Mouse (Mus musculus) CH12.LX (cell line): ENCODE measurements around the gene Fam189a2. TPM values are rescaled to one million over a fixed set of nuclear protein-coding genes. Genes with fewer than 3 reads are reported as not detected.

Experiments used
- DNase-seq: peaks from one replicate; pipeline ENCODE4 v3.0.0-alpha.2; 2013; ENCODE audit errors: extremely low read depth
- H3K27ac ChIP-seq: 2 replicates; pipeline ENCODE4 v1.5.1; 2012; ENCODE audit warnings: low read depth, mild to moderate bottlenecking, control low read depth, moderate library complexity; ENCODE audit not compliant: insufficient read depth
- H3K27me3 ChIP-seq: replicated peaks from 2 replicates; pipeline ENCODE3; 2012; ENCODE audit warnings: inconsistent platforms
- H3K36me3 ChIP-seq, 2 experiments: replicated peaks in 1 of 2; 2 replicates each; pipeline versions ENCODE3 to v1.6.1; 2012; ENCODE audit warnings: inconsistent platforms in 1 of 2, low read length in 1 of 2, mild to moderate bottlenecking in 1 of 2, mixed read lengths in 1 of 2, moderate library complexity in 1 of 2; ENCODE audit not compliant: control insufficient read depth in 1 of 2, insufficient read depth in 1 of 2
- H3K4me1 ChIP-seq, 2 experiments: 2 replicates each; pipeline ENCODE4 v1.6.1; 2012; ENCODE audit warnings: inconsistent platforms in 1 of 2, moderate library complexity in 1 of 2; ENCODE audit not compliant: insufficient read depth in 2 of 2, control insufficient read depth in 1 of 2
- H3K4me2 ChIP-seq: 2 replicates; pipeline ENCODE4 v1.6.1; 2012; ENCODE audit warnings: low read depth, mild to moderate bottlenecking, control low read depth; ENCODE audit not compliant: poor library complexity, insufficient read depth, severe bottlenecking
- H3K4me3 ChIP-seq, 3 experiments: fragments of 150-350 bp in 1 of 3; sonication (generic) in 1 of 3; replicated peaks in 1 of 3; 2 replicates each; pipeline versions ENCODE3 to v1.5.1; 2011 to 2012; ENCODE audit warnings: low read depth in 2 of 3, low read length in 2 of 3, mild to moderate bottlenecking in 2 of 3, moderate library complexity in 2 of 3, control low read depth in 1 of 3, improper control_type of control experiment in 1 of 3, inconsistent platforms in 1 of 3, mixed read lengths in 1 of 3; ENCODE audit not compliant: poor library complexity in 1 of 3
- H3K79me2 ChIP-seq: replicated peaks from 2 replicates; pipeline ENCODE4 v1.6.1; 2012; ENCODE audit warnings: mild to moderate bottlenecking, moderate library complexity; ENCODE audit not compliant: control insufficient read depth, poor library complexity, insufficient read depth, severe bottlenecking; ENCODE audit errors: extremely low read depth
- H3K9ac ChIP-seq: 2 replicates; pipeline ENCODE4 v1.6.1; 2012; ENCODE audit warnings: low read depth, mild to moderate bottlenecking, control low read depth, moderate library complexity; ENCODE audit not compliant: insufficient read depth
- H3K9me3 ChIP-seq: replicated peaks from 2 replicates; pipeline ENCODE3; 2012; ENCODE audit warnings: low read length, inconsistent platforms, mixed read lengths
- CHD2 ChIP-seq: IDR thresholded peaks from 2 replicates; pipeline ENCODE4 v1.6.1; 2011; ENCODE audit warnings: low read length, improper control_type of control experiment
- E2F4 ChIP-seq: IDR thresholded peaks from 2 replicates; pipeline ENCODE4 v1.6.1; 2011; ENCODE audit warnings: low read depth, low read length, improper control_type of control experiment; ENCODE audit not compliant: insufficient replicate concordance
- EP300 ChIP-seq: IDR thresholded peaks from 2 replicates; pipeline ENCODE4 v1.6.1; 2011; ENCODE audit warnings: low read length, improper control_type of control experiment
- ETS1 ChIP-seq: conservative IDR thresholded peaks from 2 replicates; pipeline ENCODE4 v1.6.1; 2012; ENCODE audit warnings: low read depth, mild to moderate bottlenecking, inconsistent platforms, low read length, improper control_type of control experiment, moderate library complexity
- MAX ChIP-seq: IDR thresholded peaks from 2 replicates; pipeline ENCODE4 v1.6.1; 2011; ENCODE audit warnings: low read length, improper control_type of control experiment
- MAZ ChIP-seq: IDR thresholded peaks from 2 replicates; pipeline ENCODE4 v1.6.1; 2012; ENCODE audit warnings: low read depth, mild to moderate bottlenecking, inconsistent platforms, low read length, improper control_type of control experiment, moderate library complexity
- MYC ChIP-seq: IDR thresholded peaks from 2 replicates; pipeline ENCODE4 v1.6.1; 2011; ENCODE audit warnings: low read depth, mild to moderate bottlenecking, improper control_type of control experiment, low read length
- NELFE ChIP-seq: IDR thresholded peaks from 2 replicates; pipeline ENCODE4 v1.6.1; 2011; ENCODE audit warnings: low read depth, low read length, improper control_type of control experiment
- NRF1 ChIP-seq: IDR thresholded peaks from 2 replicates; pipeline ENCODE4 v1.6.1; 2014; ENCODE audit warnings: low read depth, mild to moderate bottlenecking, inconsistent platforms, low read length, improper control_type of control experiment, moderate library complexity
- PAX5 ChIP-seq: IDR thresholded peaks from 2 replicates; pipeline ENCODE4 v1.6.1; 2012; ENCODE audit warnings: low read length, inconsistent platforms, mixed read lengths
- POLR2AphosphoS2 ChIP-seq: IDR thresholded peaks from 2 replicates; pipeline ENCODE4 v1.6.1; 2011; ENCODE audit warnings: low read depth, low read length, improper control_type of control experiment
- RAD21 ChIP-seq: IDR thresholded peaks from 2 replicates; pipeline ENCODE4 v1.6.1; 2011; ENCODE audit warnings: low read depth, mild to moderate bottlenecking, low read length, improper control_type of control experiment, moderate library complexity
- RCOR1 ChIP-seq: conservative IDR thresholded peaks from 2 replicates; pipeline ENCODE4 v1.6.1; 2012; ENCODE audit warnings: low read depth, mild to moderate bottlenecking, inconsistent platforms, low read length, improper control_type of control experiment
- SIN3A ChIP-seq: IDR thresholded peaks from 2 replicates; pipeline ENCODE4 v1.6.1; 2012; ENCODE audit warnings: low read length, improper control_type of control experiment, inconsistent platforms
- SMC3 ChIP-seq: IDR thresholded peaks from 2 replicates; pipeline ENCODE4 v1.6.1; 2011; ENCODE audit warnings: low read depth, low read length, improper control_type of control experiment
- ZMIZ1 ChIP-seq: IDR thresholded peaks from 2 replicates; pipeline ENCODE4 v1.6.1; 2012; ENCODE audit warnings: low read depth, mild to moderate bottlenecking, inconsistent platforms, low read length, improper control_type of control experiment
- dilution Hi-C: fragments of 300-500 bp; cut with MboI; formaldehyde crosslinking; loops from 2 replicates; pipeline ENCODE4 v1.14.3; 2020; ENCODE audit warnings: low sequenced_read_pairs; ENCODE audit not compliant: extremely low pct_unique_long_range_greater_than_20kb, extremely low pct_ligation_motif_present
- in situ Hi-C: fragments of 300-500 bp; cut with MboI; formaldehyde crosslinking; loops from 3 replicates; pipeline ENCODE4 v1.14.3; 2019; ENCODE audit warnings: low sequenced_read_pairs, low pct_ligation_motif_present, low pct_unique_long_range_greater_than_20kb, mixed read lengths
- polyA plus RNA-seq: library from polyadenylated mRNA; unstranded; fragments of >175 nt; gene quantifications from 2 replicates; pipeline ENCODE4 v1.2.1, GENCODE M21; 2012; ENCODE audit warnings: low read depth; ENCODE audit not compliant: insufficient read length
- total RNA-seq, 2 experiments: library from RNA; depleted of rRNA; stranded (reverse); fragments of 300-350 nt in 1 of 2; fragments of >200 nt in 1 of 2; gene quantifications; 2 replicates each; pipeline ENCODE4 v1.2.3; 2012 to 2014

Fam189a2 gene
- total and polyA plus RNA-seq, 3 experiments: not detected

DNA sequence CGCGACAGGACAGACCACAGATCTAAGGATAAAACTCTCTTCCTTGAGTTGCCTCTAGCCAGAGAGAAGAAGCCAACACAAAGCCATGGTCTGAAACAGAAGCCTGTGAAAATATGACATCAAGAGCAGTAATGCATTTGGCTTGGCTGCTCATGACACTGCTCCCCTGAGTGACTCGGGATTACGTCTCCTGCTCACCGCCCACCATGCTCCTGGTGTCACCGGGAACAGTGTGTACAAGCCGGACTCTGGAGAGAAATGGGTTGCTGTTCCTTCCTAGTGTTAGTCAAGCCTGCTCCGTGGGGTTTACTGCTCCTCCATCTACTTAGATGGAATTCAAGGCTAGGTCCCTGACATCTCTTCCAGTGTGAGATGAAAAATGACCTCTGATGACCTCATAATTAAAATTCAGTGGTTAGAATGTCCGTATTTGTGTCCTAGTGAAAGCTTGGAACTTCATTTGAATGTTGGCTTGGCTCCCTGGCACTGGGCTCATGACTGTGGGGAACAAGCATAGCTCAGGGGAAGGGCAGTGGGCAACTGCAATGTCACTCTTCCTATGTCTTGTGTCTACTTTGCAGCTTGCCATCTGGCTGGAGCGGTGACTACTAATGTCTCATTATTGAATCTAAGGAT lies 23.7 kb downstream of the Fam189a2 start:
- Histone ChIP-seq H3K4me1 (no peaks in the 10 kb centered on the region), H3K4me2 (no peak overlapping the region), H3K79me2 (no peaks in the 10 kb centered on the region), H3K9ac (no peak overlapping the region), H3K36me3 (no peaks in the 10 kb centered on the region), H3K4me3 (no peak overlapping the region), H3K27me3 (no peaks in the 10 kb centered on the region), H3K27ac (no peak overlapping the region), H3K9me3 (no peaks in the 10 kb centered on the region)
- in situ Hi-C loops (no loop called here), dilution Hi-C loops (no loop called here)
- no peak for DNase-seq
- TF ChIP-seq NRF1 (no peak), NELFE (no peak)

- Histone ChIP-seq H3K9ac (no peak overlapping the region), H3K4me1 (no peaks in the 10 kb centered on the region), H3K4me2 (no peak overlapping the region), H3K27ac (no peak overlapping the region), H3K9me3 (no peaks in the 10 kb centered on the region), H3K27me3 (no peaks in the 10 kb centered on the region), H3K79me2 (no peaks in the 10 kb centered on the region), H3K36me3 (no peaks in the 10 kb centered on the region), H3K4me3 (no peak overlapping the region)
- in situ Hi-C loops (loop anchor here (25.0 kb wide), 1 partner anchor 266 kb away; no protein-coding TSS in a partner anchor), dilution Hi-C loops (no loop called here)
- DNase-seq: no peak
- no peak for TF ChIP-seq RCOR1
- TF ChIP-seq RAD21: no peak
- no peak for TF ChIP-seq POLR2AphosphoS2
- no peak for TF ChIP-seq ETS1
- TF ChIP-seq ZMIZ1: no peak
- TF ChIP-seq MAX: no peak
- no peak for TF ChIP-seq MYC
- no peak for TF ChIP-seq E2F4
- TF ChIP-seq MAZ: no peak
- no peak for TF ChIP-seq CHD2
- no peak for TF ChIP-seq EP300
- TF ChIP-seq PAX5: no peak
- TF ChIP-seq SMC3: no peak
- TF ChIP-seq SIN3A: no peak
- no peak for TF ChIP-seq NRF1
Measured at GRCm38 (mm10) chr19:23995766-23996399, 34.9 kb downstream of the Fam189a2 start.
